Mouse (Mus musculus): ENCODE results near the gene Gm3233. TPM values are rescaled to one million over a fixed set of nuclear protein-coding genes. Genes with fewer than 3 reads are reported as not detected.
A peak's percentile ranks its signal among the peaks of the same experiment; 100 is the strongest.
"Not testable (repeated sequence)": the region's sequence is repeated elsewhere in the genome, so short reads cannot be mapped to it uniquely, and the experiment has no call there.

Gene Gm3233
- polyA plus RNA-seq, 1 experiment: not detected

GRCm38 (mm10) chr10:77738929-77739328 lies 20.6 kb downstream of the Gm3233 start:
- Histone ChIP-seq H3K36me3 (ENCODE audit: control insufficient read depth, insufficient read depth, low read length) (no peaks in the 10 kb centered on the region), H3K27me3 (ENCODE audit: control insufficient read depth, insufficient read depth, low read length) (no peaks in the 10 kb centered on the region), H3K4me3 (ENCODE audit: control insufficient read depth, insufficient read depth, low read length) (no peak overlapping the region), H3K27ac (ENCODE audit: control insufficient read depth, insufficient read depth, low read length) (no peak overlapping the region), H3K4me1 (replicated peaks; ENCODE audit: control insufficient read depth, insufficient read depth, low read length) (no peaks in the 10 kb centered on the region)
- no peak for DNase-seq
- 58% methylated on average over 4 of the region's 4 CpGs for WGBS
- TF ChIP-seq POLR2A (IDR thresholded peaks at IDR 0.05; ENCODE audit: control insufficient read depth, extremely low read depth, insufficient read depth, low read length, poor library complexity): no peak
- TF ChIP-seq CTCF (IDR thresholded peaks at IDR 0.05; ENCODE audit: borderline replicate concordance, control insufficient read depth, extremely low read depth, insufficient read depth, low read length, poor library complexity): no peak

DNA sequence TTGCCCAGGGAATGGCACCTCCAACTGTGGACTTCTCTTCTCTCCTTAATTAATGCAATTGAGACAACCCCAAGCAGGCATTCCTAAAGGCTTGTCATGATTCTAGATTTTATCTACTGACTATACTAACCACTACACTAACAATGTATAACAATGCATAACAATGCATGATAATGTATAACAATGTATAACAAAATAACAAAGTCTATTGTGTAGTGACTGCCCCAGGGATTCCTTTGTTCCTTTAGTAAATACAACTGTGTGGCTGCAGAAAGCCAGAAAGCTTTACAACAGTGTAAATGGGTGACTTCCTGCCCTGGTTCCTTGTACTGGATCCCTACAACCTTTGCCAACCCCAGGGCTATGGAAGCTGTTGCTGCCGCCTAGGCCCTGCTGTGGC lies 23.6 kb downstream of the Gm3233 start:
- Histone ChIP-seq H3K27me3 (ENCODE audit: control insufficient read depth, insufficient read depth, low read length) (no peaks in the 10 kb centered on the region), H3K4me1 (replicated peaks; ENCODE audit: control insufficient read depth, insufficient read depth, low read length) (no peaks in the 10 kb centered on the region), H3K4me3 (ENCODE audit: control insufficient read depth, insufficient read depth, low read length) (no peak overlapping the region), H3K36me3 (ENCODE audit: control insufficient read depth, insufficient read depth, low read length) (no peaks in the 10 kb centered on the region), H3K27ac (ENCODE audit: control insufficient read depth, insufficient read depth, low read length) (no peak overlapping the region)
- TF ChIP-seq CTCF (IDR thresholded peaks at IDR 0.05; ENCODE audit: borderline replicate concordance, control insufficient read depth, extremely low read depth, insufficient read depth, low read length, poor library complexity) (no peak), POLR2A (IDR thresholded peaks at IDR 0.05; ENCODE audit: control insufficient read depth, extremely low read depth, insufficient read depth, low read length, poor library complexity) (no peak)
- WGBS: 100% methylated on average over 1 of the region's 1 CpGs
- no peak for DNase-seq

DNA sequence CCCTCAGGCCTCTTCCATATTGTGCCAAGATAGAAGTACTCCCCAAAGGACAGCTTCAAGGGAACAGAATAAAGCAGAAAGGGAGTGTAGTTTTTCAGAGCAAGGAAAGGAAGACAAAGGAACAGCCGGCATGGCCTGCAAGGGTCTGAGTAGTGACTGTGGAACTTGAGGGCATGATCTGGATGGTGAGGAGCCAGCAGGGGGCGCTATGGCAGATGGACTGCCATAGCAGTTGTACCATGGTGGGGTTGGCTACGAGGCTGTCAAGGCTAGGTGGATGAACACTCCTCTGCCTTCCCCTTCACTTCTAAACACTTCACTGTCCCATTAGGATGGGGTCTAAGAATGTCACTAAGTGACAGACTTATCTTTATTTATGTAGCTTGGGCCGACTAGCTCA lies 30.2 kb downstream of the Gm3233 start:
- H3K4me3 ChIP-seq (ENCODE audit: control insufficient read depth, insufficient read depth, low read length): no peak overlapping the region
- no peaks in the 10 kb centered on the region for H3K27me3 ChIP-seq (ENCODE audit: control insufficient read depth, insufficient read depth, low read length)
- no peaks in the 10 kb centered on the region for H3K36me3 ChIP-seq (ENCODE audit: control insufficient read depth, insufficient read depth, low read length)
- 64% methylated on average over 4 of the region's 4 CpGs for WGBS
- peak; percentile 18 for DNase-seq
- no peak overlapping the region for H3K27ac ChIP-seq (ENCODE audit: control insufficient read depth, insufficient read depth, low read length)
- no peak for TF ChIP-seq POLR2A (IDR thresholded peaks at IDR 0.05; ENCODE audit: control insufficient read depth, extremely low read depth, insufficient read depth, low read length, poor library complexity)
- peak; percentile 62; the same call in 1 of the 2 replicates for TF ChIP-seq CTCF (IDR thresholded peaks at IDR 0.05; ENCODE audit: borderline replicate concordance, control insufficient read depth, extremely low read depth, insufficient read depth, low read length, poor library complexity)
- no peaks in the 10 kb centered on the region for H3K4me1 ChIP-seq (replicated peaks; ENCODE audit: control insufficient read depth, insufficient read depth, low read length)

- Histone ChIP-seq H3K27ac (ENCODE audit: control insufficient read depth, insufficient read depth, low read length) (no peak overlapping the region), H3K27me3 (ENCODE audit: control insufficient read depth, insufficient read depth, low read length) (no peaks in the 10 kb centered on the region), H3K4me1 (replicated peaks; ENCODE audit: control insufficient read depth, insufficient read depth, low read length) (no peaks in the 10 kb centered on the region), H3K4me3 (ENCODE audit: control insufficient read depth, insufficient read depth, low read length) (no peak overlapping the region), H3K36me3 (ENCODE audit: control insufficient read depth, insufficient read depth, low read length) (no peaks in the 10 kb centered on the region)
- no peak for DNase-seq
- WGBS: 74% methylated on average over 4 of the region's 4 CpGs
- TF ChIP-seq POLR2A (IDR thresholded peaks at IDR 0.05; ENCODE audit: control insufficient read depth, extremely low read depth, insufficient read depth, low read length, poor library complexity) (no peak), CTCF (IDR thresholded peaks at IDR 0.05; ENCODE audit: borderline replicate concordance, control insufficient read depth, extremely low read depth, insufficient read depth, low read length, poor library complexity) (no peak)
Observed at GRCm38 (mm10) chr10:77728280-77728679, 31.2 kb downstream of the Gm3233 start.

DNA sequence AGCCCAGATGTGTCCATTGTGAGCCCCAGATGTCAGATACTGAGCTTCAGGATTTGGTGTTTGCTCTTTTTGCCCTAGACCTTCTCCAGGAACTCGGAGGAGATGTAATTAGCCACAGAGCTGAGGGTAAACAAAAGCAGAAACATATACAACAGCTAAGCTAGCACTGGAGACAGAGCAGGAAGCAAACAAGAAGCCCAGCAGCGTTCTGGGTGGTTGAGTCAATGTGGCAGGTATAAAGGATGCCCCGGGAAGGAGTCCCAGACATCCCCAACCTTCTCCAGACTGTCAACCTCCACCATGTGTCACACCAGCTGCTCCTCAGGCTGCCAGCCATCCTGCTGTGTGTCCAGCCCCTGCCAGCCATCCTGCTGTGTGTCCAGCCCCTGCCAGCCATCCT lies 33.3 kb downstream of the Gm3233 start, which contains the start of gene Gm10100:
Gene Gm10100 (plus strand): TSS at position 301 of the 400 bp plus-strand sequence.
- DNase-seq: no peak
- no peaks in the 10 kb centered on the region for H3K27me3 ChIP-seq (ENCODE audit: control insufficient read depth, insufficient read depth, low read length)
- TF ChIP-seq CTCF (IDR thresholded peaks at IDR 0.05; ENCODE audit: borderline replicate concordance, control insufficient read depth, extremely low read depth, insufficient read depth, low read length, poor library complexity): no peak
- no peak for TF ChIP-seq POLR2A (IDR thresholded peaks at IDR 0.05; ENCODE audit: control insufficient read depth, extremely low read depth, insufficient read depth, low read length, poor library complexity)
- H3K4me3 ChIP-seq (ENCODE audit: control insufficient read depth, insufficient read depth, low read length): no peak within 1 kb of the TSS
- H3K27ac ChIP-seq (ENCODE audit: control insufficient read depth, insufficient read depth, low read length): no peak within 1 kb of the TSS
- no peaks in the 10 kb centered on the region for H3K36me3 ChIP-seq (ENCODE audit: control insufficient read depth, insufficient read depth, low read length)
- WGBS: 34% methylated on average over 3 of the region's 3 CpGs
- no peaks in the 10 kb centered on the region for H3K4me1 ChIP-seq (replicated peaks; ENCODE audit: control insufficient read depth, insufficient read depth, low read length)

DNA sequence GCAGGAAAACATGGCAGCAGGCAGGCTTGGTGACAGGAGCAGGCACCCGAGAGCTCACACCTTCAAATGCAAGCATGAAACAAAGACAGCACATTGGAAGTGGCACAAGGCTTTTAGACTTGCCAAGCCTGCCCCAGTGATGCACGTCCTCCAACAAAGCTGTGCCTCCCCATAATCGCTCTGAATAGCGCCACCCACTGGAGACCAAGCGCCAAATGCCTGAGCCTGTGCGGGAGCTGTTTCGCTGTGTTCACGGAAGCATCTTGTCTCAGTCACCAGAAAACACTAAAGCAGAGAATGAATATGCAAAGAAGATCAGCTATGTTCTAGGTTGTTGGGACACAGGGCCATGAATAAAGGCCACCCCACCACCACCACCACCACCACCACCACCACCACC lies 34.6 kb downstream of the Gm3233 start:
- no peak for DNase-seq
- Histone ChIP-seq H3K27me3 (ENCODE audit: control insufficient read depth, insufficient read depth, low read length) (no peaks in the 10 kb centered on the region), H3K27ac (ENCODE audit: control insufficient read depth, insufficient read depth, low read length) (no peak overlapping the region), H3K36me3 (ENCODE audit: control insufficient read depth, insufficient read depth, low read length) (no peaks in the 10 kb centered on the region), H3K4me3 (ENCODE audit: control insufficient read depth, insufficient read depth, low read length) (no peak overlapping the region), H3K4me1 (replicated peaks; ENCODE audit: control insufficient read depth, insufficient read depth, low read length) (no peaks in the 10 kb centered on the region)
- 84% methylated on average over 8 of the region's 8 CpGs for WGBS
- TF ChIP-seq CTCF (IDR thresholded peaks at IDR 0.05; ENCODE audit: borderline replicate concordance, control insufficient read depth, extremely low read depth, insufficient read depth, low read length, poor library complexity): no peak
- TF ChIP-seq POLR2A (IDR thresholded peaks at IDR 0.05; ENCODE audit: control insufficient read depth, extremely low read depth, insufficient read depth, low read length, poor library complexity): no peak

- H3K27ac ChIP-seq (ENCODE audit: control insufficient read depth, insufficient read depth, low read length); H3K27me3 ChIP-seq (ENCODE audit: control insufficient read depth, insufficient read depth, low read length); H3K4me3 ChIP-seq (ENCODE audit: control insufficient read depth, insufficient read depth, low read length); H3K36me3 ChIP-seq (ENCODE audit: control insufficient read depth, insufficient read depth, low read length); DNase-seq; H3K4me1 ChIP-seq (replicated peaks; ENCODE audit: control insufficient read depth, insufficient read depth, low read length): not testable (repeated sequence)
- WGBS: 94% methylated on average over 1 of the region's 1 CpGs
Observed at GRCm38 (mm10) chr10:77720299-77720698, 39.2 kb downstream of the Gm3233 start, which contains the start of gene Krtap12-1. Gene Krtap12-1, plus strand, starts transcription at chr10:77720599.
